Mouse (Mus musculus): ENCODE results near the gene Cracr2a.
"Not testable (repeated sequence)": the region's sequence is repeated elsewhere in the genome, so short reads cannot be mapped to it uniquely, and the experiment has no call there.

Cracr2a gene

GRCm38 (mm10) chr6:127561231-127562020 is at the start of gene Cracr2a:
TSS of gene Cracr2a (plus strand) at chr6:127561338.
- DNase-seq (ENCODE audit: inconsistent age in 2 of 2, low spot score in 1 of 2), result peak; percentile 87 to 95

GRCm38 (mm10) chr6:127513776-127514175 is 47.4 kb upstream of the Cracr2a start:
- not testable (repeated sequence) for DNase-seq (ENCODE audit: inconsistent age in 2 of 2, low spot score in 1 of 2)

GRCm38 (mm10) chr6:127521176-127521575 is 40.0 kb upstream of the Cracr2a start:
- peak in 1 of 2 experiments; percentile 60 for DNase-seq (ENCODE audit: inconsistent age in 2 of 2, low spot score in 1 of 2)

- no peak for DNase-seq (ENCODE audit: inconsistent age in 2 of 2, low spot score in 1 of 2)
These were observed 38.8 kb upstream of the Cracr2a start for GRCm38 (mm10) chr6:127522326-127522725.

GRCm38 (mm10) chr6:127524442-127524841 is 36.7 kb upstream of the Cracr2a start:
- DNase-seq (ENCODE audit: inconsistent age in 2 of 2, low spot score in 1 of 2), result peak; percentile 59 to 87

DNA sequence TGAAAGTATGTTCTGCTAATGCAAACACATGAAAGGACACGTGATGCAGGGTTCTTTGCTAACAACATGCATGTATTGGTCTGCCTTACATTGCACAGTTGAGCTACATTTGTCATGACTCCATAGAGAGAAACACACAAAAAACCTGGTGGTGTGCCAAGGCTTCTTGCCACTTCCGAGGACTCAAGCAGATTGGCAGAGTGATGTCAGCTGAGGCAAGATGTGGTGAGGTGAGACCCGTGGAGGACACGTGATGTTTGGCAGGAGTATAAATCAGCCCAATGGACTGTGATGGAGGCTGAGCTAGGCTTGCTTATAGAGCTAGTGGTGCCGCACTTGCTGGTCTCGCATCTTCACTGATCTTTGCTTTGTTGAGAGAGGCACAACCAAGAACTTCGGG is 32.5 kb upstream of the Cracr2a start:
- peak in 1 of 2 experiments; percentile 62 for DNase-seq (ENCODE audit: inconsistent age in 2 of 2, low spot score in 1 of 2)

DNA sequence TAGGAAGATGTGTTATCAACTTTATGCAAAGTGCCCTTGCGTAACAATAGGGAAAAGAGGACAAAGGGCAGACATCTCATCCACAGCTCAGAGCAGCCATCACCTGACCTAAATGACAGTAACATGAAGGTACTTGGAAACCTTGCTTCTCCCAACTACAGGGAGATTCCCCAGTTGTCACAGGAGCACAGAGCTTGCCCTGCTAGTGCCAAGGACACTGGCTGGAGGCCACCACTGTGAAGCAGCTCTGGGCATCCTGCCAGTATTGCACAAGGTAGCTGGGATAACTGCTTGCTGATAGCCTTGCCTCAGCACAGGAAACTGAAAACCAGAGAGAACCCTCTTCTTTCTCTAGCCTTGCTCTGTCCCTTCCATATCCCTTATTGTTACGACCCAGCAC is 31.7 kb upstream of the Cracr2a start:
- DNase-seq (ENCODE audit: inconsistent age in 2 of 2, low spot score in 1 of 2), result peak; percentile 97 to 99

- DNase-seq (ENCODE audit: inconsistent age in 2 of 2, low spot score in 1 of 2), result peak in 1 of 2 experiments; percentile 57
These were observed 30.9 kb upstream of the Cracr2a start for GRCm38 (mm10) chr6:127530206-127530605.

DNA sequence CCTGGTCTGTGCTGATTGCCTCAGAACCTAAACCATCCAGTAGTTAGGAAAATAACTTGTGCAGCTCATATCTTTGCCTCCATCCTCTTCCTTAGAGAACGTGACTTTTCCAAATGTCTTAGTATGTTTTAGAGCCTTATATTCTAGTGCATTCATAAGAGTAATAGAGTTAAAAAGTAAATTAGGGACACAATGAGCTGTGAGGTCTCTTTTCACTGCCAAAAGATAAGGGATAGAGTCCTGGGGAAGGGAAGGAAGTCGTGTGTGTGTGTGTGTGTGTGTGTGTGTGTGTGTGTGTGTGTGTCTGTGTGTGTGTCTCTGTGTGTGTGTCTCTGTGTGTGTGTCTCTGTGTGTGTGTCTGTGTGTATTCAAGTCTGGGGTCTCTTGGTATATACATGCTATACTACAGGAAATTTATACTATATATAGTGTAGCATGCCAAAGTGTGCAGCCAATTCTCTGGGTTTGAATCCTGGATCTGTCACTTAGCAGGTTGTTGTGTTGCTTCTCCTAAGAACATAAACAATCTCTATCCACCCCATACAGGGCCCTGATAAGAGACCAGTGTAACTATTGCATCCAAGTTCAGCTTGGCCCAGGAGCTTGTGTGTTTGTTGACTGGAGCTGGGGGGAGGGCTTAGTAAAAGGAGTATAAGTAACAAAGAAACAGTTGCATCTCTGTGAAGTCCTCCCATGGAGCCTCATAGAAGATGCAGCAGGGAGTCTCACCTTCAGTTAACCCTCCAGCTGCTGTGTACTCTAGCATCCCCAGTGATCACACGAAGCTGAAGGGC is 29.5 kb upstream of the Cracr2a start:
- DNase-seq (ENCODE audit: inconsistent age in 2 of 2, low spot score in 1 of 2), result peak in 1 of 2 experiments; percentile 24

DNA sequence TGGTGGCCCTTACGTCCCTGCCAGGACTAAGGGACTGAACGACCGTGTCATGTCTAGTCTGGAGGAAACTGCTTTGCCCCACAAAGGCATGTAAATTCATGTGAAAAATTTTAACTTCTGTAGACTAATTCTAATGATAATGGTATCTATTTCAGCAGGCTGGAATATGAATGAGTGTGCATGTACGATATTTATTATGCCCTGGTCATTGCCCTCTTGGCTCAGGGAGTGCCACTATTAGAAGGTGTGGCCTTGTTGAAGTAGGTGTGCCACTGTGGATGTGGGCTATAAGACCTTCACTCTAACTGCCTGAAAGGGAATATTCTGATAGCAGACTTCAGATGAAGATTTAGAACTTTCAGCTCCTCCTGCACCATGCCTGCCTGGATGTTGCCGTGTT is 28.8 kb upstream of the Cracr2a start:
- no peak for DNase-seq (ENCODE audit: inconsistent age in 2 of 2, low spot score in 1 of 2)

DNA sequence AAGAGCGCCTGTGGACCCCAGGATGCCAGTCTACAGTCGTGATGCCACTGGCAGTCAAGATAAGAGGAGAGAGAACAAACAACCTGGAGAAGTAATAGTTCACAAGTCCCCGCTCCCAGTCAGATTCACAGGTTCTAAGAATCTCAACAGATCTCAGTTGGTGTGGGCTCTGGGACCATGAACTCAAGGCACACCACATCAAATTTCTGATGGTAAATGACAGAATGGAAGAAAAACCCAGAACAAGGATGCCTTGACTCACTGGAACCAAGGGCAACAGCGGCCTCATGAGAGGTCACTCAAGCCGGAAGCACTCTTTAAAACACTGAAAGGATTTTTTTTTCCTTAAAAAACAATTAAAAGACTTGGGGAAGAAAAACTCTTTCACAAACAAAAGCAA is 27.4 kb upstream of the Cracr2a start:
- DNase-seq (ENCODE audit: inconsistent age in 2 of 2, low spot score in 1 of 2), result peak in 1 of 2 experiments; percentile 57

GRCm38 (mm10) chr6:127537035-127537434 is 24.1 kb upstream of the Cracr2a start:
- DNase-seq (ENCODE audit: inconsistent age in 2 of 2, low spot score in 1 of 2), result peak in 1 of 2 experiments; percentile 37

DNA sequence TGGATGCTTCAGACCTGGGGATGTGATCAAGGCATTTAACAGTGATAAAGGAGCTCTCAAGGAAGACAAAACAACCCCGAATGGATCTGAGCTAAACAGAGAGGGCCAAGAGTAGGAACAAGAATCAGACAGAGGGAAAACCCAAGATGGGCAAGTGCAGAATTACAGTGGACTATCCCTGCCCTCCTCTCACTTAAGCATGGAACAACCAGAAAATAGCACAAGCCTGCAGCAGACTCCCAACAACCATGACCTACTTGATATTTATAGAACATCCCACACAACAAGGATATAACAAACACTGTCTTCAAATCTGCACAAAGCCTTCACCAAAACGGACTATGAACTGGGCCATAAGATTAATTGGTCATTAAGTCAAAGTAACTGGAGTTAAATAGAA is 23.0 kb upstream of the Cracr2a start:
- DNase-seq (ENCODE audit: inconsistent age in 2 of 2, low spot score in 1 of 2), result peak in 1 of 2 experiments; percentile 55

- DNase-seq (ENCODE audit: inconsistent age in 2 of 2, low spot score in 1 of 2), result no peak
These were observed 21.9 kb upstream of the Cracr2a start for GRCm38 (mm10) chr6:127539226-127539625.

DNA sequence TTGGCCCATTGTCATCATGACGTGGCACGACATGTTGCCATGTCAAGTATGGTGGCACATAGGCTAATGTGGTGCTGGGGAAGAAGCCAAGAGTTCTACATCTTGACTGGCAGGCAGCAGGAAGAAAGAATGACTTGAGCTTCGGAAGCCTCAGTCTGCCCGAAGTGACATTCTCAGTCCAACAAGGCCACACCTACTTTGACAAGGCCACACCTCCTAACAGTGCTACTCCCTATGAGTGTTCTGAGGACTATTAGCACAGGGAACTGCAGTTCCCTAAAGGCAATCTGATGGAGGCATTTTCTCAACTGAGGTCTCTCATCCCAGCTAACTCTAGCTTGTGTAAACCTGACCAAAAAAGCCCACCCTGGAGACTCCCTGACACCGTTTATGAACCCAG is 21.5 kb upstream of the Cracr2a start:
- DNase-seq (ENCODE audit: inconsistent age in 2 of 2, low spot score in 1 of 2), result peak in 1 of 2 experiments; percentile 51

GRCm38 (mm10) chr6:127540517-127540916 is 20.6 kb upstream of the Cracr2a start:
- DNase-seq (ENCODE audit: inconsistent age in 2 of 2, low spot score in 1 of 2), result no peak

DNA sequence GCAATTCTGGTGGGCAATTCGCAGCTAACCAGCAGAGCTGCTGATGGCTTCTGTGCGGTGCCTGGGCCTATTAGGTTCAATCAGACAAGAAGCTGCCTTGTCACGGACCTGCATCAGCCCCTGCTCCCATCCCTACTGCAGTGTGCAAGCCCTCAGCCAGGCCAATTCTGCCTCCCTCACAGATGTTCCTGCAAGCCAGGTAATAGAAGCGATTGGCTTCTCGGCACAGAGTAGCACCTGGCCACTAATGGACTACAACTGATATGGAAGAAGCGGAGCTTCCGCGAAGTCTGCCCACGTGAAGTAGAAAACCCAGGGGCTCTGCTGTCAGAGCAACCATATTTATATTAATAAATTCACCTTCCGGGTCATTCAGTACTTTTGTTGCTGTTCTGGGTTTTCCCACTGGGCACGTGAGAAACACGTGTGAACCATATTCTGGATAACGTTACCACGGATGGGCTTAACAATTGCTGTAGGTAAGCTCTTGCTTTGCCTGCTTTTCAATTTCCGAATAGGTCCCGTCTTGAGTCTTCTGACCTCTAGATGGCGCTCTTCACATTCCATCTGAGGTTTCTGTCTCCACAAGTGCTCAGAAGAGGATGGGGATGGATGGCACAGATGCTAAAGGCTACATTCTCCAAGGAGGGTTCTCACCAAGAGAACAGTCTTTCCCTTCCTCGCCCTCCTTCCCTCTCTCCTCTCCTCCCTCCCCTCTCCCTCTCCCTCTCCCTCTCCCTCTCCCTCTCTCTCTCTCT is 19.3 kb upstream of the Cracr2a start:
- peak; percentile 48 to 86 for DNase-seq (ENCODE audit: inconsistent age in 2 of 2, low spot score in 1 of 2)

- DNase-seq (ENCODE audit: inconsistent age in 2 of 2, low spot score in 1 of 2), result peak; percentile 52 to 82
These were observed 14.5 kb upstream of the Cracr2a start for GRCm38 (mm10) chr6:127546676-127547075.

- no peak for DNase-seq (ENCODE audit: inconsistent age in 2 of 2, low spot score in 1 of 2)
These were observed 8.2 kb upstream of the Cracr2a start for GRCm38 (mm10) chr6:127552940-127553339.

DNA sequence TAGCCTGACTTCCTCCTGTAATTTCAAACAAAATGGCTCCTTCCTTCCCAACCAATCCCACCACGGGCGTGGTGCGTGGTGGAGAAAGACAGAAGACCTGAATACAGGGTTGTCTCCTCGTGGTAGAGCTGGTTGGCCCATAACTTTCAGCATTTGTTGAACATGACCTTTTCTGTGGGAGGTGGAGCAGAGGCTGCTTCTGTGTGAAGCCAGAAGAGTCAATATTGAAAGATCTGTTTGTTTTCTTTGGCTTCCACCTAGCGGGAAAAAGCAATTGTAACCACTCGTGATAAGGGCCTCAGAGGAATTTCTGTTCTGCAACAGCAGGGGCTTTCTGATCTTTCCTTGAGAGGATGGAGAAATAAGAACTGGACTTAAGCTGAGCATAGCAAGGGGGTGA is 5.6 kb upstream of the Cracr2a start:
- DNase-seq (ENCODE audit: inconsistent age in 2 of 2, low spot score in 1 of 2), result no peak

- DNase-seq (ENCODE audit: inconsistent age in 2 of 2, low spot score in 1 of 2), result no peak
These were observed 287 bp upstream of the Cracr2a start for GRCm38 (mm10) chr6:127560872-127561230.

Measured in adrenal gland, adult (tissue).